16 mouse cellular contexts compared by ENCODE assay signal in the genomic region with DNA sequence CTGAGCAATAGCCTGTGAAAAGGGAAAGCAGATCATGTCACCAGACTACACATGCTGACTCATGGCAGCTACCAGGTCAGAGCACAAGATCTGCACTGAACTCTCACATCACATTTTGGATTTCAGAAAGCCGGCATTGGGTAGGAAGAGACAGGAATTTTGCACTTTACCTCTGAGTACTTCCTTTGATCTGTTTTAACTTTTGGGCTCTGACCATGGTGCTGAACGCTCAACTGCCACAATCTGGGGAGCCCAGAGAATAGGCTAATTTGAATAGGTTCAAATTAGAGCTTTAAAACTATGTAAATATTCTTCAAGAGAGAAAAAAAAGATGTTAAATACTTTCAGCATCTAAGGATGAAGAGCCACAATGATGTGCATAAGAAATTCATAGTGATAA.
DNase-seq lines count a peak whose midpoint lies in the region; ATAC-seq and TF ChIP-seq lines count a peak whose summit lies in the region.
"Had no signal": no experiment of that assay in that cellular context is flagged by ENCODE, and none has a peak within 500 bp of the region (broad histone marks: within the 10 kb centered on the region; RNA-seq: fewer than 3 reads in every experiment).

No protein-coding gene starts in this region.

- H3K4me1 ChIP-seq in kidney, postnatal 0 days (replicated peaks; ENCODE audit: insufficient read depth, low read length): no peaks in the 10 kb centered on the region
- H3K4me1 ChIP-seq in ES-E14 (ENCODE audit: control insufficient read depth in 2 of 2, insufficient read depth in 2 of 2, low read length in 2 of 2, poor library complexity in 1 of 2): no peaks in the 10 kb centered on the region
- H3K4me1 ChIP-seq: embryonic facial prominence, embryonic 12.5 days; forebrain, embryonic 10.5 days; limb, embryonic 15.5 days; midbrain, embryonic 12.5 days had no signal

- H3K9ac ChIP-seq in kidney, postnatal 0 days (ENCODE audit: low read depth, low read length): no peak overlapping the region
- H3K9ac ChIP-seq in ES-E14 (ENCODE audit: insufficient read depth, low read depth, low read length, poor library complexity, severe bottlenecking): no peak overlapping the region
- H3K9ac ChIP-seq: embryonic facial prominence, embryonic 12.5 days; limb, embryonic 15.5 days; midbrain, embryonic 12.5 days had no signal

- 20% methylated on average over 2 of the region's 2 CpGs for WGBS in kidney, postnatal 0 days

- H3K9me3 ChIP-seq in kidney, postnatal 0 days (replicated peaks; ENCODE audit: low read length): no peaks in the 10 kb centered on the region
- H3K9me3 ChIP-seq in ES-E14 (ENCODE audit: control insufficient read depth, insufficient read depth, low read depth, low read length): no peaks in the 10 kb centered on the region
- H3K9me3 ChIP-seq: embryonic facial prominence, embryonic 12.5 days; forebrain, embryonic 10.5 days; limb, embryonic 15.5 days; midbrain, embryonic 12.5 days had no signal

- no peak for TF ChIP-seq CTCF in kidney, postnatal 0 days (IDR thresholded peaks at IDR 0.05; ENCODE audit: low read depth)

- ATAC-seq in kidney, postnatal 0 days (replicated peaks; ENCODE audit: low FRiP score, low read depth): no peak
- no peak for ATAC-seq in cerebellum, adult (ENCODE audit: insufficient number of reproducible peaks, low FRiP score, low TSS enrichment)
- ATAC-seq: inflammation-experienced regulatory T-cells, adult 6 months had no signal

- no peak overlapping the region for H3K4me2 ChIP-seq in kidney, postnatal 0 days (ENCODE audit: low read length)
- H3K4me2 ChIP-seq: embryonic facial prominence, embryonic 12.5 days; limb, embryonic 15.5 days; midbrain, embryonic 12.5 days had no signal

- H3K27me3 ChIP-seq in kidney, postnatal 0 days (ENCODE audit: insufficient read depth, low read length): no peaks in the 10 kb centered on the region
- H3K27me3 ChIP-seq: embryonic facial prominence, embryonic 12.5 days; limb, embryonic 15.5 days; midbrain, embryonic 12.5 days had no signal

- in situ Hi-C loops in ES-E14 (cut with MboI; ENCODE audit: low sequenced_read_pairs in 2 of 2, unreplicated experiment in 2 of 2): no loop called here

- H3K4me3 ChIP-seq in kidney, postnatal 0 days (replicated peaks; ENCODE audit: low read depth, low read length): no peak overlapping the region
- no peak overlapping the region for H3K4me3 ChIP-seq in ES-E14 (ENCODE audit: insufficient read depth in 1 of 2, low read depth in 1 of 2, low read length in 2 of 2, poor library complexity in 1 of 2, severe bottlenecking in 1 of 2)
- H3K4me3 ChIP-seq: embryonic facial prominence, embryonic 12.5 days; forebrain, embryonic 10.5 days; limb, embryonic 15.5 days; midbrain, embryonic 12.5 days had no signal

- no peaks in the 10 kb centered on the region for H3K36me3 ChIP-seq in kidney, postnatal 0 days (ENCODE audit: insufficient read depth, low read length)
- no peaks in the 10 kb centered on the region for H3K36me3 ChIP-seq in ES-E14 (ENCODE audit: control insufficient read depth, insufficient read depth, low read length, poor library complexity, severe bottlenecking)
- H3K36me3 ChIP-seq: embryonic facial prominence, embryonic 12.5 days; forebrain, embryonic 10.5 days; limb, embryonic 15.5 days; midbrain, embryonic 12.5 days had no signal

- no peak overlapping the region for H3K27ac ChIP-seq in kidney, postnatal 0 days
- no peak overlapping the region for H3K27ac ChIP-seq in ES-E14 (ENCODE audit: insufficient read depth, low read depth, low read length, poor library complexity, severe bottlenecking)
- H3K27ac ChIP-seq: embryonic facial prominence, embryonic 12.5 days; forebrain, embryonic 10.5 days; limb, embryonic 15.5 days; midbrain, embryonic 12.5 days had no signal

- peak; percentile 29 for DNase-seq in kidney, postnatal 0 days (ENCODE audit: low spot score)
- no peak for DNase-seq in kidney, adult 8-10 months
- DNase-seq in ES-E14 (ENCODE audit: low read depth, low spot score) (peak; percentile 33), adipocyte (ENCODE audit: low spot score) (peak; percentile 7)
- peak; percentile 37 for DNase-seq in forelimb bud, embryonic 11.5 days (ENCODE audit: low read depth, low spot score)
- no peak for DNase-seq in urinary bladder, postnatal 4 days (ENCODE audit: low spot score in 2 of 2)
- no peak for DNase-seq in frontal cortex, adult 2 months (ENCODE audit: extremely low spot score in 1 of 2, low spot score in 1 of 2)
- DNase-seq: cerebellum, adult 2 months; layer of hippocampus, postnatal 36 days; right cerebral cortex, postnatal 14 days had no signal

TF ChIP-seq in ES-E14, 5 proteins besides CTCF, POLR2A, EP300 and RAD21:
- TF ChIP-seq MAFK (IDR thresholded peaks at IDR 0.05; ENCODE audit: insufficient read depth, low read depth, low read length) (no peak), ZNF384 (IDR thresholded peaks at IDR 0.05; ENCODE audit: low read depth, low read length) (no peak), HCFC1 (IDR thresholded peaks at IDR 0.05; ENCODE audit: borderline replicate concordance, insufficient read depth, low read length) (no peak), CHD2 (IDR thresholded peaks at IDR 0.05; ENCODE audit: low read depth, low read length) (no peak), ZC3H11A (IDR thresholded peaks at IDR 0.05; ENCODE audit: borderline replicate concordance, low read depth, low read length) (no peak)

Comparison
In these comparisons a context has a peak if more than half of its experiments do, and no peak if none do; other contexts are left out.
1. DNase-seq: peak in kidney, postnatal 0 days (single experiment), ES-E14 (single experiment), adipocyte (single experiment) and forelimb bud, embryonic 11.5 days (single experiment); none in kidney, adult 8-10 months (0 of 2), urinary bladder, postnatal 4 days (0 of 2) and frontal cortex, adult 2 months (0 of 2).